Mouse (Mus musculus) monocyte, adult 59 days (primary cell): ENCODE results near the gene Vmn1r45. TPM values are rescaled to one million over a fixed set of nuclear protein-coding genes. Genes with fewer than 3 reads are reported as not detected.

Experiments
- total RNA-seq, 2 experiments: library from RNA; stranded (reverse); gene quantifications; one replicate each; pipeline ENCODE4 v1.2.4; 2023

Gene Vmn1r45
- total RNA-seq: not detected

DNA sequence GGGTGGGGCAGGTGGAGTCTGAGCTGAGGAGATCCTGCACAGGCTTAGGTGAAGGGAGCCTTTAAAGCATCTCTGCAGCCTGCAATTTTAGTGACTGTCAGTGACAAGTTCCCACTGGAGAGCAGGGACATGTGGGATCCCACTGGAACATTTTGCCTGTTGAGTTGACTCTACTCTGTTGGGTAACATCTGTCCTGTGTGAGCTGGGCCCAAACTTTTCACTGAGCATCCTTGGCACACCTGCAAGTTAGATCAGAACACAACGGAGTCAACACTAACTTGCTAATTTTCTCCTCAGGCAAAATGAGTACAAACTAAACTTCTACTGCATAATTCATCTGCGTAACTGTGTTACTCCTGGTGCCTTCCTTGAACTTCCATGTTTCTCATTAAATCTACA is at the start of gene Vmn1r45:
TSS of gene Vmn1r45 (minus strand) at position 101 of the 400 bp plus-strand sequence.

DNA sequence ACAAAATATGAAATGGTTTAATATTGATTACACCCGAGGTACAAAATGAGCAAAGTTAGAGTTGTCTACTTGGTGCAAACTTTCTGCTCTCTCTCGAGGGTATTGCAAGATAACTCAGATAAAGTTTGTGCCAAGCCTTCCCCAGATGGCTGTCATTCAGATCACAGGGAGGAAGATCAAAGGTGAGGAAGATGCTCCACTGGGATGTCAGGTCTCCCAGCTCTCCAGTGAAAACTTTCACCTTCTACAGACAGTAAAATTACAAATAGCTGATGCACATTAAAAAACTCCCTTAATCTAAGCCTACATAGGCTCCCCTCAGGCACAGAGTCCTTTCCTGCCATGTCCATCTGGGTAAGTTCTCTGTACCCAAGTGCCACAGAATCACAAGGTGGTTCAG is 28.6 kb upstream of the Vmn1r45 start, which contains the start of gene Vmn1r46:
TSS of gene Vmn1r46 (plus strand) at position 301 of the 400 bp plus-strand sequence.

DNA sequence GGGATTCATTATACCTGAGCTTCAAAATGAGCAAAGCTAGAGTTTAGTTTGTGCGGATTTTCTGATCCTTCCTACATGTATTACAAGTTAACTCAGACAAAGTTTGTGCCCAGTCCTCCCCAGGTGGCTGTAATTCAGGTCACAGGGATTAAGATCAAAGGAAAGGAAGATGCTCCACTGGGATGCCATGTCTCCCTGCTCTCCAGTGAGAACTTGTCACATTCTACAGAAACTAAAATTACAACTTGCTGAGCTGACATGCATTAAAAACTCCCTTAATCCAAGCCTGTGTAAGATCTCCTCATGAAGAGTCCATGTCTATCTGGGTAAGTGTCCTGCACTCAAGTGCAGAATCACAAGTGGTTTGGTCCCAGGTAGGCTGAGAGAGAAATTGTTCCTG is 57.0 kb downstream of the Vmn1r45 start, which contains the start of gene Vmn1r44:
TSS of gene Vmn1r44 (plus strand) at position 301 of the 400 bp plus-strand sequence.

Other genes starting within 250 kb of the Vmn1r45 start
- gene Vmn1r40, start 233.1 kb downstream of the Vmn1r45 start, total RNA-seq: not detected
- not detected for gene Vmn1r41, start 199.8 kb downstream of the Vmn1r45 start, total RNA-seq
- not detected for gene Vmn1r42, start 64.2 kb downstream of the Vmn1r45 start, total RNA-seq
- gene Vmn1r43, start 64.2 kb downstream of the Vmn1r45 start, total RNA-seq: not detected
- not detected for gene Vmn1r44, start 56.9 kb downstream of the Vmn1r45 start, total RNA-seq
- gene Vmn1r46, start 28.7 kb upstream of the Vmn1r45 start, total RNA-seq: not detected
- gene Vmn1r47, start 75.5 kb upstream of the Vmn1r45 start, total RNA-seq: not detected
- not detected for gene Vmn1r48, start 96.2 kb upstream of the Vmn1r45 start, total RNA-seq
- gene Vmn1r49, start 137.9 kb upstream of the Vmn1r45 start, total RNA-seq: not detected
- not detected for gene Vmn1r50, start 160.8 kb upstream of the Vmn1r45 start, total RNA-seq
- not detected for gene Vmn1r51, start 182.0 kb upstream of the Vmn1r45 start, total RNA-seq
- not detected for gene Vmn1r52, start 234.2 kb upstream of the Vmn1r45 start, total RNA-seq